Mouse (Mus musculus): ENCODE results near the gene Mprip. TPM values are rescaled to one million over a fixed set of nuclear protein-coding genes. Genes with fewer than 3 reads are reported as not detected.

The Mprip gene
- 54.2 and 58.7 TPM in 2 replicates for polyA plus RNA-seq (2015; fragmentation: Nextera tagmentation; extraction: Ambion mirVana)

DNA sequence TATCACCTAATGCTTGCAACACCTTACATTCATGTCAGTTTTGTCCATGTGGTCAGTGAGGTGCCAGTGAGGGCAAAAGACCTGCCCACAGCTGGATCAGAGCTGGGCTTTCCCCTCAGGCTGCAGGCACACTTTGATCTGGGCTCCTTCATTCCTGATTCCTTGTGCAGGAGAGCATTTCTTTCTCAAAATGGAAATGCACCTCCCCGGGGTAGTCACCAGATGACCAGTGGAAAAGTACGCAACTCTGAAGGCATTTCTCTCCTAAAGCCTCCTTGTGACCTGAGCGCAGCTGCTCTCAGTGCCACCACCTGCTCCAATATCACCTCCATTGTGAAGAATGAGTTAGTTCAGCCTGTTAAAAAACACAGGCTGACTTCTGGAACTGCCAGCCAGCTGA, at the start of gene Mprip:
Gene Mprip, plus strand, starts transcription at position 301 of the 400 bp plus-strand sequence.

DNA sequence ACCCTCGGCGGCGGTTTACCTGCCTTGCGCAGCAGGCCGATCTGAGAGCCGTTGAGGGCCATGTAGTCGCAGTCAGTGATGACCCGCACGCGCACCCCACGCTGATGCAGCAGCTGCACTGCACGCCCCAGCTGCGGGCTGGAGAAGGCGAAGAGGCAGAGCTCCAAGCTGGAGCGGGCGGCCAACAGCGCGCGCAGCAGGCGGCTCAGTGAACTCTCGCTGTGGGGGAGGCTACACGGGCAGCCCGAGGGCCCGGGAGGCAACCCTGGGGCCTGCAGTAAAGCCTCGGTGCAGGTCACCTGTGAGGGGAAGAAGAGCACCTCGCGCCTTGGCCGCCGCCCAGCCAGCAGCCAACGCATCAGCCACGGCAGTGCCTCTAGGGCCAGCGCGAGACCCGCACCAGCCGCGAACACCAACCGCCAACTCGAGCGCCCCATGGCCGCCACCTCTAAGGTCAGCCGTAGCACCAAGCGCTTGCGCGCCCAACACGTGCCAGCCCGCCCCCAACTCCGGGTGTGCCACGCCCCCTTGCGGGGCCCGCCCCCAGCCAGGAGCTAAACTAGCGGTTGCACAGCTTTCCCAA, 126.2 kb downstream of the Mprip start, which contains the start of gene Pld6:
Gene Pld6, minus strand, starts transcription at position 447 of the 583 bp plus-strand sequence.

DNA sequence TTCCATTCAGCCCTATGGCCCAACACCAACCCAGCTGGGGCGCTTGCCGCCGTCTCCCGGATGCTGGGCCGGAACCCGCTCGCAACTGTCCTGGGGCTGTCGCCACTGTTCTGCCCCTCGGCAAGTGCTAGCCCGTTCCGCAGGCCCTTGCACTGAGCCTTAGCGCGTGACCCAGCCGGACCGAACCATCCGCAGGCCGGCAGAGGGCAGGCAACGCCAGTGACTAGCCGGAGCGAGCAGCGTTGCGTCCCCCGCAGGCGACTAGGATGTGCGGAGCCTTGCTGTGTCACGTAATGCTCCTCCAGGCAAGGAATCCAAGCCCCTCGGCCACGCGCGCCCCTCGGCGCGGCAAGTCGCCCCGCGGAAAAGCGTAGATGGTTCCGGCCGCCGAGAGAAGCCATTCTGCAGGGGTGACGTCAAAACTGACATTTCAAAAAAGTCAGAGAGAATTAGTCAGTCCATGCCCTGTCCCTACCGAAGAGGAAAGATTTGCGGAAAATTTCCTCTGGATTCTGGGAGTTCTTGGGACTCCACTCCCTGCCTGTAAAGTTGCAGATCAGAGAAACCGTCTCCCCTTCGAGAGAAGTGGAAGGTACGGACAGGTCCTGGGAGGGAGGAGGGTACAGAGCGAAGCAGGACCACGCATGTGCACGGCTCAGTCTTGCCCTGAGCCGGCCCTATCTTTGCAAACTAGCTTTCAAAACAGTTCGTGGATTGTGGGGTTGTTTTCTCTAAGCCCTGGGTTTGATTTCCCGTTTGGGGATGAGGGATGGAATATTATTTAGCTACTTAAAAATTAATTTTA, 148.8 kb downstream of the Mprip start, which contains the start of gene Flcn:
Gene Flcn, minus strand, starts transcription at position 347 of the 805 bp plus-strand sequence.

Other genes with a start within 250 kb of the Mprip start
- gene Jmjd4, start 211.3 kb upstream of the Mprip start, polyA plus RNA-seq (2015; fragmentation: Nextera tagmentation; extraction: Ambion mirVana) = 24.2 and 24.3 TPM in 2 replicates
- 539 and 570 TPM in 2 replicates for gene Snap47, start 210.1 kb upstream of the Mprip start, polyA plus RNA-seq (2015; fragmentation: Nextera tagmentation; extraction: Ambion mirVana)
- 7.2 and 8.0 TPM in 2 replicates for gene Zfp867, start 188.8 kb upstream of the Mprip start, polyA plus RNA-seq (2015; fragmentation: Nextera tagmentation; extraction: Ambion mirVana)
- 12.2 and 12.4 TPM in 2 replicates for gene Zkscan17, start 134.6 kb upstream of the Mprip start, polyA plus RNA-seq (2015; fragmentation: Nextera tagmentation; extraction: Ambion mirVana)
- gene Nlrp3, start 119.7 kb upstream of the Mprip start, polyA plus RNA-seq (2015; fragmentation: Nextera tagmentation; extraction: Ambion mirVana) = 0.22 and 0.24 TPM in 2 replicates
- 0.20 TPM in 1 of 2 replicates, not detected in the other for gene Olfr222, start 85.1 kb upstream of the Mprip start, polyA plus RNA-seq (2015; fragmentation: Nextera tagmentation; extraction: Ambion mirVana)
- gene Olfr223, start 68.0 kb upstream of the Mprip start, polyA plus RNA-seq (2015; fragmentation: Nextera tagmentation; extraction: Ambion mirVana) = not detected in 2 replicates
- gene Pld6, start 126.3 kb downstream of the Mprip start, polyA plus RNA-seq (2015; fragmentation: Nextera tagmentation; extraction: Ambion mirVana) = 31.1 and 31.3 TPM in 2 replicates
- gene Flcn, start 148.7 kb downstream of the Mprip start, polyA plus RNA-seq (2015; fragmentation: Nextera tagmentation; extraction: Ambion mirVana) = 31.5 and 34.0 TPM in 2 replicates
- gene Nt5m, start 178.1 kb downstream of the Mprip start, polyA plus RNA-seq (2015; fragmentation: Nextera tagmentation; extraction: Ambion mirVana) = 92.1 and 95.8 TPM in 2 replicates
- 145 and 148 TPM in 2 replicates for gene Cops3, start 178.5 kb downstream of the Mprip start, polyA plus RNA-seq (2015; fragmentation: Nextera tagmentation; extraction: Ambion mirVana)

Data from neural tube, postnatal 0 days (tissue).